Mouse (Mus musculus): ENCODE measurements around the gene Skiv2l.
"Not testable (repeated sequence)": the region's sequence is repeated elsewhere in the genome, so short reads cannot be mapped to it uniquely, and the experiment has no call there.

The Skiv2l gene

GRCm38 (mm10) chr17:34814818-34815370 is 35.1 kb downstream of the Skiv2l start:
- no peak for DNase-seq (ENCODE audit: low read depth, low spot score)

GRCm38 (mm10) chr17:34813747-34814146 is 36.3 kb downstream of the Skiv2l start:
- peak; percentile 24 for DNase-seq (ENCODE audit: low read depth, low spot score)

- no peak for DNase-seq (ENCODE audit: low read depth, low spot score)
These were observed 38.7 kb downstream of the Skiv2l start for GRCm38 (mm10) chr17:34811275-34811674.

GRCm38 (mm10) chr17:34810811-34811210 is 39.2 kb downstream of the Skiv2l start:
- not testable (repeated sequence) for DNase-seq (ENCODE audit: low read depth, low spot score)

GRCm38 (mm10) chr17:34810411-34810810 is 39.6 kb downstream of the Skiv2l start:
- not testable (repeated sequence) for DNase-seq (ENCODE audit: low read depth, low spot score)

- no peak for DNase-seq (ENCODE audit: low read depth, low spot score)
These were observed 41.3 kb downstream of the Skiv2l start for GRCm38 (mm10) chr17:34808599-34809205.

- no peak for DNase-seq (ENCODE audit: low read depth, low spot score)
These were observed 42.8 kb downstream of the Skiv2l start for GRCm38 (mm10) chr17:34807176-34807575.

GRCm38 (mm10) chr17:34804871-34805562 is 45.0 kb downstream of the Skiv2l start:
- DNase-seq (ENCODE audit: low read depth, low spot score), result peak; percentile 25

GRCm38 (mm10) chr17:34804301-34804700 is 45.7 kb downstream of the Skiv2l start, which contains the start of gene Cyp21a1:
Gene Cyp21a1 (minus strand): TSS chr17:34804561.
- not testable (repeated sequence) for DNase-seq (ENCODE audit: low read depth, low spot score)

GRCm38 (mm10) chr17:34803367-34803766 is 46.6 kb downstream of the Skiv2l start:
- not testable (repeated sequence) for DNase-seq (ENCODE audit: low read depth, low spot score)

GRCm38 (mm10) chr17:34802756-34803155 is 47.3 kb downstream of the Skiv2l start:
- DNase-seq (ENCODE audit: low read depth, low spot score), result not testable (repeated sequence)

- DNase-seq (ENCODE audit: low read depth, low spot score), result not testable (repeated sequence)
These were observed 49.2 kb downstream of the Skiv2l start for GRCm38 (mm10) chr17:34800781-34801305.

GRCm38 (mm10) chr17:34799531-34799925 is 50.5 kb downstream of the Skiv2l start:
- DNase-seq (ENCODE audit: low read depth, low spot score), result no peak

GRCm38 (mm10) chr17:34798866-34799530 is 51.0 kb downstream of the Skiv2l start:
- DNase-seq (ENCODE audit: low read depth, low spot score), result no peak

GRCm38 (mm10) chr17:34798071-34798470 is 51.9 kb downstream of the Skiv2l start:
- not testable (repeated sequence) for DNase-seq (ENCODE audit: low read depth, low spot score)

- not testable (repeated sequence) for DNase-seq (ENCODE audit: low read depth, low spot score)
These were observed 52.6 kb downstream of the Skiv2l start for GRCm38 (mm10) chr17:34797211-34797995.

GRCm38 (mm10) chr17:34796311-34797140 is 53.5 kb downstream of the Skiv2l start:
- DNase-seq (ENCODE audit: low read depth, low spot score), result no peak

GRCm38 (mm10) chr17:34795633-34796032 is 54.4 kb downstream of the Skiv2l start:
- peak; percentile 48 for DNase-seq (ENCODE audit: low read depth, low spot score)

- no peak for DNase-seq (ENCODE audit: low read depth, low spot score)
These were observed 55.0 kb downstream of the Skiv2l start for GRCm38 (mm10) chr17:34795016-34795415.

Data from 3T3-L1 (cell line).